Mouse (Mus musculus) neural tube, embryonic 14.5 days (tissue): ENCODE results near the gene Hspa8. TPM values are rescaled to one million over a fixed set of nuclear protein-coding genes. Genes with fewer than 3 reads are reported as not detected.
"Not testable (repeated sequence)": the region's sequence is repeated elsewhere in the genome, so short reads cannot be mapped to it uniquely, and the experiment has no call there.

Experiments used
- ATAC-seq: fragments of 200-750 bp; cut with Nextera tagmentation; 2 replicates; pipeline ENCODE4 v1.8.0; 2017; ENCODE audit warnings: low read depth, mild to moderate bottlenecking, moderate TSS enrichment, moderate library complexity
- H3K27ac ChIP-seq: fragments of 300-500 bp; sonication (generic); 2 replicates; pipeline ENCODE4 v1.5.1; 2014; ENCODE audit warnings: low read depth, mild to moderate bottlenecking, control low read depth, low read length, moderate library complexity, mixed read lengths
- H3K27me3 ChIP-seq: fragments of 300-500 bp; sonication (generic); 2 replicates; pipeline ENCODE4 v1.6.1; 2014; ENCODE audit warnings: low read length; ENCODE audit not compliant: control insufficient read depth, insufficient read depth
- H3K36me3 ChIP-seq: fragments of 300-500 bp; sonication (generic); 2 replicates; pipeline ENCODE4 v1.6.1; 2014; ENCODE audit warnings: low read length, mixed read lengths; ENCODE audit not compliant: control insufficient read depth, insufficient read depth
- H3K4me1 ChIP-seq: fragments of 300-500 bp; sonication (generic); 2 replicates; pipeline ENCODE4 v1.6.1; 2014; ENCODE audit warnings: low read length; ENCODE audit not compliant: control insufficient read depth, insufficient read depth
- H3K4me2 ChIP-seq: fragments of 300-500 bp; sonication (generic); 2 replicates; pipeline ENCODE4 v1.6.1; 2014; ENCODE audit warnings: mild to moderate bottlenecking, low read depth, low read length, control low read depth
- H3K4me3 ChIP-seq: fragments of 300-500 bp; sonication (generic); 2 replicates; pipeline ENCODE4 v1.5.1; 2014; ENCODE audit warnings: low read depth, low read length, control low read depth, mixed read lengths
- H3K9ac ChIP-seq: fragments of 300-500 bp; sonication (generic); replicated peaks from 2 replicates; pipeline ENCODE4 v1.6.1; 2014; ENCODE audit warnings: low read depth, mild to moderate bottlenecking, control low read depth, low read length, mixed read lengths
- H3K9me3 ChIP-seq: fragments of 300-500 bp; sonication (generic); 2 replicates; pipeline ENCODE4 v1.6.1; 2016; ENCODE audit warnings: low read length; ENCODE audit not compliant: control insufficient read depth
- WGBS: fragments of 180-500 bp; shearing (Covaris S2); extraction: QIAGEN DNeasy Blood & Tissue Kit; methylation state at CpG from one replicate; pipeline ENCODE4 v1.1.7; 2014; 5-methylcytosine and 5-hydroxymethylcytosine counted together
- polyA plus RNA-seq: library from polyadenylated mRNA; unstranded; fragments of >200 nt; fragmentation: Nextera tagmentation; extraction: Ambion mirVana; gene quantifications from 2 replicates; pipeline ENCODE4 v1.2.1, GENCODE M21; 2014

The Hspa8 gene
- polyA plus RNA-seq, 1 experiment from 2014 or later: 2,884 TPM

- Histone ChIP-seq H3K9ac (no peak overlapping the region), H3K4me2 (no peak overlapping the region), H3K27ac (no peak overlapping the region), H3K27me3 (no peaks in the 10 kb centered on the region), H3K36me3 (0 out of 2 replicates have a peak, but pooled peaks cover 8% of the 10 kb centered on the region), H3K9me3 (no peaks in the 10 kb centered on the region), H3K4me1 (no peaks in the 10 kb centered on the region), H3K4me3 (no peak overlapping the region)
- ATAC-seq: no peak
- 64% methylated on average over 7 of the region's 7 CpGs for WGBS
Measured at GRCm38 (mm10) chr9:40766058-40766605, 34.7 kb upstream of the Hspa8 start.

- 0 out of 2 replicates have a peak, but pooled peaks cover 8% of the 10 kb centered on the region for H3K36me3 ChIP-seq
- no peak overlapping the region for H3K4me3 ChIP-seq
- H3K9me3 ChIP-seq: no peaks in the 10 kb centered on the region
- no peaks in the 10 kb centered on the region for H3K4me1 ChIP-seq
- H3K9ac ChIP-seq: no peak overlapping the region
- H3K4me2 ChIP-seq: no peak overlapping the region
- no peak overlapping the region for H3K27ac ChIP-seq
- no peak for ATAC-seq
- WGBS: 81% methylated on average over 4 of the region's 4 CpGs
- no peaks in the 10 kb centered on the region for H3K27me3 ChIP-seq
Measured at GRCm38 (mm10) chr9:40767946-40768345, 32.8 kb upstream of the Hspa8 start.

- 53% methylated on average over 13 of the region's 13 CpGs for WGBS
- H3K4me3 ChIP-seq: no peak overlapping the region
Measured at GRCm38 (mm10) chr9:40772246-40772645, 28.5 kb upstream of the Hspa8 start.

GRCm38 (mm10) chr9:40773142-40773541 lies 27.6 kb upstream of the Hspa8 start:
- not testable (repeated sequence) for H3K27ac ChIP-seq, H3K9ac ChIP-seq, H3K4me2 ChIP-seq, H3K9me3 ChIP-seq, ATAC-seq, H3K27me3 ChIP-seq, H3K4me3 ChIP-seq, H3K4me1 ChIP-seq
- WGBS: 82% methylated on average over 6 of the region's 6 CpGs
- H3K36me3 ChIP-seq: peaks cover 10% of the 10 kb centered on the region; the same call in 1 of the 2 replicates

More at GRCm38 (mm10) chr9:40772246-40772645, 28.5 kb upstream of the Hspa8 start:
- Histone ChIP-seq H3K27ac (no peak overlapping the region), H3K27me3 (no peaks in the 10 kb centered on the region), H3K36me3 (peaks cover 10% of the 10 kb centered on the region; the same call in 1 of the 2 replicates), H3K9me3 (no peaks in the 10 kb centered on the region), H3K4me1 (no peaks in the 10 kb centered on the region), H3K9ac (no peak overlapping the region), H3K4me2 (no peak overlapping the region)
- no peak for ATAC-seq

GRCm38 (mm10) chr9:40773869-40774268 lies 26.9 kb upstream of the Hspa8 start:
- H3K9me3 ChIP-seq: no peaks in the 10 kb centered on the region
- H3K9ac ChIP-seq: no peak overlapping the region
- no peak overlapping the region for H3K4me3 ChIP-seq
- H3K36me3 ChIP-seq: peaks cover 10% of the 10 kb centered on the region; the same call in 1 of the 2 replicates
- H3K4me2 ChIP-seq: no peak overlapping the region
- no peak overlapping the region for H3K27ac ChIP-seq
- ATAC-seq: no peak
- no peaks in the 10 kb centered on the region for H3K4me1 ChIP-seq
- H3K27me3 ChIP-seq: no peaks in the 10 kb centered on the region
- WGBS: 87% methylated on average over 4 of the region's 4 CpGs

- Histone ChIP-seq H3K36me3 (peaks cover 10% of the 10 kb centered on the region; the same call in 1 of the 2 replicates), H3K4me2 (no peak overlapping the region), H3K9me3 (no peaks in the 10 kb centered on the region), H3K4me3 (no peak overlapping the region), H3K4me1 (no peaks in the 10 kb centered on the region), H3K9ac (no peak overlapping the region), H3K27me3 (no peaks in the 10 kb centered on the region), H3K27ac (no peak overlapping the region)
- WGBS: 56% methylated on average over 1 of the region's 1 CpGs
- no peak for ATAC-seq
Measured at GRCm38 (mm10) chr9:40776044-40776443, 24.7 kb upstream of the Hspa8 start.

GRCm38 (mm10) chr9:40776459-40777248 lies 24.1 kb upstream of the Hspa8 start:
- ATAC-seq: no peak
- Histone ChIP-seq H3K27me3 (no peaks in the 10 kb centered on the region), H3K4me3 (no peak overlapping the region), H3K9me3 (no peaks in the 10 kb centered on the region), H3K4me2 (no peak overlapping the region), H3K9ac (no peak overlapping the region), H3K4me1 (no peaks in the 10 kb centered on the region), H3K27ac (no peak overlapping the region), H3K36me3 (peaks cover 10% of the 10 kb centered on the region; the same call in 1 of the 2 replicates)
- 72% methylated on average over 11 of the region's 11 CpGs for WGBS

- 66% methylated on average over 3 of the region's 3 CpGs for WGBS
- no peak overlapping the region for H3K4me2 ChIP-seq
- no peaks in the 10 kb centered on the region for H3K9me3 ChIP-seq
- no peak for ATAC-seq
- peaks cover 9% of the 10 kb centered on the region for H3K36me3 ChIP-seq
- H3K4me1 ChIP-seq: peaks cover 8% of the 10 kb centered on the region; the same call in 1 of the 2 replicates
- H3K27ac ChIP-seq: no peak overlapping the region
- no peak overlapping the region for H3K4me3 ChIP-seq
- H3K9ac ChIP-seq: no peak overlapping the region
- no peaks in the 10 kb centered on the region for H3K27me3 ChIP-seq
Measured at GRCm38 (mm10) chr9:40780111-40780510, 20.7 kb upstream of the Hspa8 start.
